Mouse (Mus musculus) kidney, embryonic 15.5 days (tissue): Measurements from ENCODE around the gene Dpp6. TPM values are rescaled to one million over a fixed set of nuclear protein-coding genes. Genes with fewer than 3 reads are reported as not detected.

Experiments
- ATAC-seq: fragments of 200-750 bp; cut with Nextera tagmentation; replicated peaks from 2 replicates; pipeline ENCODE4 v1.8.0; 2017; ENCODE audit warnings: moderate TSS enrichment; ENCODE audit not compliant: low FRiP score
- H3K27ac ChIP-seq: fragments of 300-500 bp; sonication (generic); 2 replicates; pipeline ENCODE4 v1.5.1; 2015; ENCODE audit warnings: mild to moderate bottlenecking, inconsistent platforms
- H3K27me3 ChIP-seq: fragments of 300-500 bp; sonication (generic); 2 replicates; pipeline ENCODE4 v1.6.1; 2015; ENCODE audit warnings: inconsistent platforms
- H3K36me3 ChIP-seq: fragments of 300-500 bp; sonication (generic); 2 replicates; pipeline ENCODE4 v1.6.1; 2015; ENCODE audit warnings: inconsistent platforms
- H3K4me1 ChIP-seq: fragments of 300-500 bp; sonication (generic); 2 replicates; pipeline ENCODE4 v1.6.1; 2015; ENCODE audit warnings: inconsistent platforms
- H3K4me2 ChIP-seq: fragments of 300-500 bp; sonication (generic); 2 replicates; pipeline ENCODE4 v1.6.1; 2015; ENCODE audit warnings: moderate library complexity, mild to moderate bottlenecking, inconsistent platforms
- H3K4me3 ChIP-seq: fragments of 300-500 bp; sonication (generic); replicated peaks from 2 replicates; pipeline ENCODE4 v1.5.1; 2015; ENCODE audit warnings: mild to moderate bottlenecking, inconsistent platforms
- H3K9ac ChIP-seq: fragments of 300-500 bp; sonication (generic); 2 replicates; pipeline ENCODE4 v1.6.1; 2015; ENCODE audit warnings: mild to moderate bottlenecking, inconsistent platforms
- H3K9me3 ChIP-seq: fragments of 300-500 bp; sonication (generic); replicated peaks from 2 replicates; pipeline ENCODE4 v1.6.1; 2016; ENCODE audit warnings: inconsistent platforms
- WGBS: fragments of 180-500 bp; shearing (Covaris S2); methylation state at CpG from one replicate; pipeline ENCODE4 v1.1.7; 2015; ENCODE audit warnings: mixed read lengths; 5-methylcytosine and 5-hydroxymethylcytosine counted together
- polyA plus RNA-seq: library from polyadenylated mRNA; unstranded; fragments of >200 nt; fragmentation: Nextera tagmentation; extraction: Ambion mirVana; gene quantifications from 2 replicates; pipeline ENCODE4 v1.2.1, GENCODE M21; 2015

Dpp6 gene
- polyA plus RNA-seq, 1 experiment from 2014 or later, result 3.5 TPM

GRCm38 (mm10) chr5:27526906-27527305 lies 709.9 kb downstream of the Dpp6 start:
- WGBS, result 88% methylated on average over 1 of the region's 1 CpGs
- no peak overlapping the region for H3K27ac ChIP-seq
- H3K4me3 ChIP-seq, result no peak overlapping the region

GRCm38 (mm10) chr5:27544816-27545270 lies 727.8 kb downstream of the Dpp6 start:
- Histone ChIP-seq H3K9me3 (no peaks in the 10 kb centered on the region), H3K4me2 (no peak overlapping the region), H3K9ac (no peak overlapping the region), H3K27me3 (no peaks in the 10 kb centered on the region), H3K4me1 (no peaks in the 10 kb centered on the region), H3K4me3 (no peak overlapping the region), H3K36me3 (no peaks in the 10 kb centered on the region), H3K27ac (no peak overlapping the region)
- 0 out of 2 replicates have a peak, but pooled peaks have one; percentile 49 for ATAC-seq
- WGBS, result 5% methylated on average over 2 of the region's 2 CpGs

More at GRCm38 (mm10) chr5:27526906-27527305, 709.9 kb downstream of the Dpp6 start:
- Histone ChIP-seq H3K36me3 (no peaks in the 10 kb centered on the region), H3K4me1 (no peaks in the 10 kb centered on the region), H3K4me2 (no peak overlapping the region), H3K9me3 (no peaks in the 10 kb centered on the region), H3K9ac (no peak overlapping the region), H3K27me3 (no peaks in the 10 kb centered on the region)
- ATAC-seq, result no peak

- Histone ChIP-seq H3K4me3 (no peak overlapping the region), H3K4me1 (no peaks in the 10 kb centered on the region), H3K9me3 (no peaks in the 10 kb centered on the region), H3K27me3 (no peaks in the 10 kb centered on the region), H3K4me2 (no peak overlapping the region), H3K27ac (no peak overlapping the region), H3K36me3 (no peaks in the 10 kb centered on the region), H3K9ac (no peak overlapping the region)
- 87% methylated on average over 4 of the region's 4 CpGs for WGBS
- no peak for ATAC-seq
These were observed 732.3 kb downstream of the Dpp6 start for GRCm38 (mm10) chr5:27549291-27549690.

- no peak for ATAC-seq
- no peak overlapping the region for H3K27ac ChIP-seq
- 42% methylated on average over 7 of the region's 7 CpGs for WGBS
- no peaks in the 10 kb centered on the region for H3K4me1 ChIP-seq
- H3K4me2 ChIP-seq, result no peak overlapping the region
- H3K36me3 ChIP-seq, result no peaks in the 10 kb centered on the region
- no peak overlapping the region for H3K9ac ChIP-seq
- H3K9me3 ChIP-seq, result no peaks in the 10 kb centered on the region
- H3K4me3 ChIP-seq, result no peak overlapping the region
- H3K27me3 ChIP-seq, result no peaks in the 10 kb centered on the region
These were observed 748.7 kb downstream of the Dpp6 start for GRCm38 (mm10) chr5:27565700-27566099.

- Histone ChIP-seq H3K9ac (no peak overlapping the region), H3K4me1 (no peaks in the 10 kb centered on the region), H3K4me3 (no peak overlapping the region), H3K4me2 (no peak overlapping the region), H3K27me3 (no peaks in the 10 kb centered on the region), H3K9me3 (no peaks in the 10 kb centered on the region), H3K36me3 (no peaks in the 10 kb centered on the region), H3K27ac (no peak overlapping the region)
- no peak for ATAC-seq
- WGBS, result 49% methylated on average over 8 of the region's 8 CpGs
These were observed 771.2 kb downstream of the Dpp6 start for GRCm38 (mm10) chr5:27587970-27588758.

- Histone ChIP-seq H3K36me3 (no peaks in the 10 kb centered on the region), H3K27me3 (no peaks in the 10 kb centered on the region), H3K9me3 (no peaks in the 10 kb centered on the region), H3K27ac (no peak overlapping the region), H3K4me2 (no peak overlapping the region), H3K9ac (no peak overlapping the region), H3K4me3 (no peak overlapping the region), H3K4me1 (no peaks in the 10 kb centered on the region)
- no peak for ATAC-seq
- WGBS, result 85% methylated on average over 1 of the region's 1 CpGs
These were observed 787.1 kb downstream of the Dpp6 start for GRCm38 (mm10) chr5:27604132-27604531.

GRCm38 (mm10) chr5:27615769-27616168 lies 798.8 kb downstream of the Dpp6 start:
- Histone ChIP-seq H3K4me1 (no peaks in the 10 kb centered on the region), H3K27ac (no peak overlapping the region), H3K9me3 (no peaks in the 10 kb centered on the region), H3K36me3 (no peaks in the 10 kb centered on the region), H3K4me2 (no peak overlapping the region), H3K27me3 (no peaks in the 10 kb centered on the region), H3K4me3 (no peak overlapping the region), H3K9ac (no peak overlapping the region)
- 36% methylated on average over 7 of the region's 7 CpGs for WGBS
- no peak for ATAC-seq

- Histone ChIP-seq H3K4me2 (no peak overlapping the region), H3K9ac (no peak overlapping the region), H3K36me3 (no peaks in the 10 kb centered on the region), H3K27ac (no peak overlapping the region), H3K4me1 (no peaks in the 10 kb centered on the region), H3K27me3 (no peaks in the 10 kb centered on the region), H3K9me3 (no peaks in the 10 kb centered on the region), H3K4me3 (no peak overlapping the region)
- ATAC-seq, result no peak
These were observed 804.8 kb downstream of the Dpp6 start for GRCm38 (mm10) chr5:27621811-27622210.

GRCm38 (mm10) chr5:27623876-27624275 lies 806.9 kb downstream of the Dpp6 start:
- no peak overlapping the region for H3K9ac ChIP-seq
- 55% methylated on average over 1 of the region's 1 CpGs for WGBS
- no peak for ATAC-seq
- no peaks in the 10 kb centered on the region for H3K27me3 ChIP-seq
- H3K27ac ChIP-seq, result no peak overlapping the region
- H3K4me2 ChIP-seq, result no peak overlapping the region
- H3K36me3 ChIP-seq, result no peaks in the 10 kb centered on the region
- H3K9me3 ChIP-seq, result no peaks in the 10 kb centered on the region
- H3K4me3 ChIP-seq, result no peak overlapping the region
- H3K4me1 ChIP-seq, result no peaks in the 10 kb centered on the region

- 81% methylated on average over 2 of the region's 2 CpGs for WGBS
These were observed 815.1 kb downstream of the Dpp6 start for GRCm38 (mm10) chr5:27632151-27632550.

GRCm38 (mm10) chr5:27635941-27636340 lies 818.9 kb downstream of the Dpp6 start:
- no peak for ATAC-seq
- Histone ChIP-seq H3K4me2 (no peak overlapping the region), H3K36me3 (no peaks in the 10 kb centered on the region), H3K4me3 (no peak overlapping the region), H3K4me1 (no peaks in the 10 kb centered on the region), H3K27ac (no peak overlapping the region), H3K9me3 (no peaks in the 10 kb centered on the region), H3K9ac (no peak overlapping the region), H3K27me3 (no peaks in the 10 kb centered on the region)
- WGBS, result 83% methylated on average over 2 of the region's 2 CpGs

More at GRCm38 (mm10) chr5:27632151-27632550, 815.1 kb downstream of the Dpp6 start:
- Histone ChIP-seq H3K4me1 (no peaks in the 10 kb centered on the region), H3K36me3 (no peaks in the 10 kb centered on the region), H3K4me2 (no peak overlapping the region), H3K27me3 (no peaks in the 10 kb centered on the region), H3K27ac (no peak overlapping the region), H3K9ac (no peak overlapping the region), H3K4me3 (no peak overlapping the region), H3K9me3 (no peaks in the 10 kb centered on the region)
- no peak for ATAC-seq

- ATAC-seq, result no peak
- H3K27me3 ChIP-seq, result no peaks in the 10 kb centered on the region
- no peaks in the 10 kb centered on the region for H3K4me1 ChIP-seq
- H3K36me3 ChIP-seq, result no peaks in the 10 kb centered on the region
- 88% methylated on average over 1 of the region's 1 CpGs for WGBS
- H3K4me2 ChIP-seq, result no peak overlapping the region
- no peak overlapping the region for H3K9ac ChIP-seq
- H3K4me3 ChIP-seq, result no peak overlapping the region
- no peaks in the 10 kb centered on the region for H3K9me3 ChIP-seq
- no peak overlapping the region for H3K27ac ChIP-seq
These were observed 824.9 kb downstream of the Dpp6 start for GRCm38 (mm10) chr5:27641876-27642275.
